ENCODE assay signal across 9 mouse cellular contexts in the genomic region with DNA sequence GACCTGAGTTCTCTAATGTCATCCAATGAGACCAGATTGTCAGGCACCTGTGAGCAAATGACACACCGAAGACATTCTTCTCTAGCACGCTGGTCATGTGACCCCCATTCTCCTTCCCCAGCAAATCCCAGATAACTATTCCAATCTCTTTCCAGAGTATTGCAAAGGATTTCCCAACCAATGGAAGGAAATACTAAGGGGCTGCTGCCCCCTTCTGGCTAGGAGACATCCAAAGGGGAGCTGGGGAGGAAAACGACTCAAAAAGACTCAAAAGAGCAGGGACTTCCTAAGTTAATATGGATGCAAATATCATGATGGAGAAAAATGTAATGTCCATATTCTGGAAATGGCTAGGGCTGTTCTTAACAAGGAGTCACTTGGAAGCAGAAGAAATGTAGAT.
DNase-seq lines count a peak whose midpoint lies in the region; ATAC-seq and TF ChIP-seq lines count a peak whose summit lies in the region.
"Had no signal": no experiment of that assay in that cellular context is flagged by ENCODE, and none has a peak within 500 bp of the region (broad histone marks: within the 10 kb centered on the region; RNA-seq: fewer than 3 reads in every experiment).

No protein-coding gene starts in this region.

- no peak for TF ChIP-seq POLR2A in cerebellum, adult 2 months (IDR thresholded peaks at IDR 0.05; ENCODE audit: borderline replicate concordance, insufficient read depth, low read length)

- H3K4me3 ChIP-seq in midbrain, embryonic 14.5 days (replicated peaks; ENCODE audit: low read depth, low read length), result no peak overlapping the region
- no peak overlapping the region for H3K4me3 ChIP-seq in midbrain, embryonic 10.5 days
- no peak overlapping the region for H3K4me3 ChIP-seq in cerebellum, adult 2 months (replicated peaks; ENCODE audit: insufficient read depth, low read depth, low read length)

- H3K36me3 ChIP-seq in midbrain, embryonic 14.5 days (ENCODE audit: control insufficient read depth, insufficient read depth, low read length), result no peaks in the 10 kb centered on the region
- no peaks in the 10 kb centered on the region for H3K36me3 ChIP-seq in midbrain, embryonic 10.5 days

- ATAC-seq in midbrain, embryonic 14.5 days (ENCODE audit: low FRiP score, low TSS enrichment), result no peak
- no peak for ATAC-seq in erythroid progenitor cell, adult 5-6 weeks (replicated peaks; ENCODE audit: low FRiP score, poor library complexity, severe bottlenecking)

- no peak overlapping the region for H3K4me2 ChIP-seq in midbrain, embryonic 14.5 days (ENCODE audit: low read length)

- H3K4me1 ChIP-seq in midbrain, embryonic 14.5 days (ENCODE audit: control insufficient read depth, insufficient read depth, low read length), result no peaks in the 10 kb centered on the region
- H3K4me1 ChIP-seq in midbrain, embryonic 10.5 days, result no peaks in the 10 kb centered on the region
- no peaks in the 10 kb centered on the region; the same call in 1 of the 2 replicates for H3K4me1 ChIP-seq in cerebellum, adult 2 months (ENCODE audit: control insufficient read depth, insufficient read depth, low read length)

- H3K27ac ChIP-seq in midbrain, embryonic 14.5 days (replicated peaks; ENCODE audit: low read depth, low read length), result no peak overlapping the region
- no peak overlapping the region for H3K27ac ChIP-seq in midbrain, embryonic 10.5 days (replicated peaks)
- no peak overlapping the region for H3K27ac ChIP-seq in cerebellum, adult 2 months (ENCODE audit: insufficient read depth, low read length)
- H3K27ac ChIP-seq: liver, embryonic 14.5 days had no signal

- no peaks in the 10 kb centered on the region for H3K27me3 ChIP-seq in midbrain, embryonic 14.5 days (ENCODE audit: control insufficient read depth, insufficient read depth, low read length)
- no peaks in the 10 kb centered on the region for H3K27me3 ChIP-seq in midbrain, embryonic 10.5 days (ENCODE audit: low read depth, poor library complexity, severe bottlenecking)
- H3K27me3 ChIP-seq in cerebellum, adult 2 months (ENCODE audit: control insufficient read depth, insufficient read depth, low read length), result no peaks in the 10 kb centered on the region

- DNase-seq in gastrocnemius, postnatal 10 days, result peak; percentile 37
- no peak for DNase-seq in gastrocnemius, adult 8-10 months (ENCODE audit: low spot score in 2 of 2)
- DNase-seq in midbrain, embryonic 14.5 days, result peak; percentile 79
- no peak for DNase-seq in midbrain, embryonic 10.5 days (ENCODE audit: low spot score)
- DNase-seq in cerebellum, adult 2 months, result peak; percentile 33 to 43
- DNase-seq in kidney, postnatal 36 days, result peak; percentile 41 to 80
- no peak for DNase-seq in urinary bladder, postnatal 10 days (ENCODE audit: low spot score)

- TF ChIP-seq CTCF in cerebellum, adult 2 months (IDR thresholded peaks at IDR 0.05; ENCODE audit: borderline replicate concordance, insufficient read depth, low read depth, low read length), result peak; percentile 58; the same call in 1 of the 2 replicates

- H3K9me3 ChIP-seq in midbrain, embryonic 14.5 days (ENCODE audit: control insufficient read depth, low read length), result no peaks in the 10 kb centered on the region
- H3K9me3 ChIP-seq in midbrain, embryonic 10.5 days (replicated peaks), result no peaks in the 10 kb centered on the region

- no peak overlapping the region for H3K9ac ChIP-seq in midbrain, embryonic 14.5 days (replicated peaks; ENCODE audit: low read length)
- H3K9ac ChIP-seq: liver, embryonic 14.5 days had no signal

- 39% methylated on average over 3 of the region's 3 CpGs for WGBS in midbrain, embryonic 14.5 days
- 45% methylated on average over 3 of the region's 3 CpGs for WGBS in midbrain, embryonic 10.5 days
- WGBS in cerebellum, adult 2 months, result 21% methylated on average over 3 of the region's 3 CpGs

Comparison
In these comparisons a context has a peak if more than half of its experiments do, and no peak if none do; other contexts are left out.
1. DNase-seq: peak in gastrocnemius, postnatal 10 days (single experiment), midbrain, embryonic 14.5 days (single experiment), cerebellum, adult 2 months (2 of 2) and kidney, postnatal 36 days (2 of 2); none in gastrocnemius, adult 8-10 months (0 of 2), midbrain, embryonic 10.5 days (single experiment) and urinary bladder, postnatal 10 days (single experiment).